Mouse (Mus musculus) ovary, postnatal 36 days (tissue): ENCODE measurements around the gene Ch25h.

Source experiments
- DNase-seq: peaks from one replicate; pipeline ENCODE4 v3.0.0; 2022; ENCODE audit warnings: low spot score, mixed read lengths

Gene Ch25h

DNA sequence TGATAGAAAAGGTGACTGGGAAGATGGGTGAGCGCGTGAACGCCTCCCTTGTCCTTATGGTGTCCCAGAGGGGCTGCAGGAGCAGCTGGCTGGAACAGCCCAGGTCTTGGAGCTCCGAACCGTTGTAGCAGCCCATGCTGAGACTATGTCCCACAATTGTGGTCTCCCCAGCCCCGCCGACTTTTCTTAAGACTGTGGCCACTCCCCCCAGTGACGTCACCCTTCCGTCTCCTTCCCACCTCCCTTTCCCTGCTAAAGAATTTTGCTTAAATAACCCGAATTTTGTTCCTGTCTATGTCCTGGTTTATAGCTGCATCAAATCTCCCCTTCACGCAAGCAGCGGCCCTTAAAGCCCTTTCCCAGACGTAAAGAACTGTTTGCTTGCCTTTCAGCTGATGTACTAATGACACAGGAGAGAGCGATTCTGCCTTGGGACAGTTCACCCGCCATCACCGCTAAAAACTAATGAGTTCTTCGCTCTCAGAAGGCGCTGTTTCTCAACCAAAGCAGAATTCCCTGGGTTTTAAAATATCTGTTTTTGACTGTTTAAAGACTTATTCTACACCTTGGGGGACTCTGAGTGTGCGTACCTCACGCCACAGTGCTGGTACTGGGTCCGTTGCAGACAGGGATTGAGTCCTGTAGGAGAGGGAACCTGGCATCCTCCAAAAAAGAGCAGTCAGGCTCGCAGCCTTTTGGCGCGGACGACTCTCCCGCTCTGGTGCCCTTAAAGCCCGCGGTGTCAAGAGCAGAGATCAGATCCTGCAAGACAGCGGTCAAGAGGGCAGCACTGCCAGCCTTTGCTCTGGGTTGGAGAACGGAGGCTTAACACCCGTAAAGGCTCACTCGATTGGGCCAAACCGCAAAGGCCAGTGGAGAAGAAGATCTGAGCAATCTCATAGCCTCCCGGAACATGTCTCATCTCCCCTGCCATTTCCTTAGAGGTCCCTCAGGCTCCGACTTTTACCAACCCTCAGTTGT, at the start of gene Ch25h:
Gene Ch25h, minus strand, starts transcription at position 174 of the 981 bp plus-strand sequence.
- peak; percentile 25 for DNase-seq

DNA sequence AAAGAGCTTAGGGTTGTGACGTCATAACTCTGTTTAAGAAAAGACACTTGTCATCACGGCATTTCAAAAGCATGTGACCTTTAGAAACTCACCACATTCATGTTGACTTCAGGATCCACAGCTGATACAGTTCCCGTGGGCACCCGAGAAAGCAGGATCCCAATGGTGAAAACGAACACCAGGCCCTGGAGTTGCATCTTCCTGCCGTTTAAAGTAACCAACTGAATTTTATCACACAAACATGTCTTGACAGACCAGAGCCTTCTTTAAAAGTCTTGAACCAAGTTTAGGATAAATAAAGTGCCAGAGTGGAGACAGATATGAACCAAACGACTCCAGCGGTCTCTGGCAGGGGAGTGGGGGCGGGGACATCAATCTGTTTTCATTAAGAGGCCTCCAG, 49.7 kb upstream of the Ch25h start:
- DNase-seq, result no peak

DNA sequence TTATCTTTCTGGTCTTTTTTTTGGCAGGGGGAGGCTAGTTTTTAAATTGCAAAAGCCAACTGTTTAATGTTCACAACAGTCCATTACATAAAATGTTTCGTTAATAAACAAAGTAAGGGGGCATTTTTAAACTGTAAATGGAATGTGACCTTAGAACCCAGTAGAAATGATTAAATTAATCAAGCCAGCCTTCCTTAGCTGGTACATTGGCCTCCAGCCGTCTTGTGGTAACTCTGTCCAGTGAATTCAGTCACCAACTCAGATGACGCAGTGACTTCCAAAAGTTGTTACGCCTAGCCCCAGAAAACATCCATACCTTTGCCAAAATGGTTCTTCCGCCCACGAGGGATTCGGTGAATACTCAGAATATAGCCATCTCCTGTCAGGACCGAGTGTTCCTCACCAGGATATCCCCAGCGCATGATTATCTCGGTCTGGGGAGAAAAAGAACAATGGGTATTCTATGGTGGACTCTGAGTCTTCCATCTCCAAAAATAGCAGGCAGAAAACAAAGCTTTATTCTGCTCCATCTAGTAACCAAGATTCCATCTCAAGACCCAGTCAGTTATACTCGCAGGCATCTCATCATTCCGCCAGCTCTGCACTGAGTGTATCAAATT, 48.3 kb upstream of the Ch25h start:
- no peak for DNase-seq

DNA sequence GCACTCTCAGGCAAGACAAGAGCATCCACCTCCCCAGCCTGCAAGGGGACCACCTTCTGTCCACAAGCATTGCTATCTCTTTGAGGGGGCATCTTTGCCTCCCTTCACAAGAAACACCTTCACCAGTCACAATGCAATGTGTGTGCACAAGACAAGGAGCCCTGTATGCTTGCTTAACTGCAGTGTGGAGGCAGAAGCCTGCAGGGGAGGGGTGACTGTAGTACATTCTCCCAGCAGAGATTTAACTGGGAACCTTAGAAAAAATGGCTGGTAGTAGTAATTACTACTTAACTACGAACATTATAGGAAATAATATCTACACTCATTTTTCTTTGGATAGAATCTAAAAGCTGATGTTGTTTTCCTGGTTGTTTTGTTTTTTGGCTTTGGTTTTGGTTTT, 47.0 kb upstream of the Ch25h start:
- no peak for DNase-seq

DNA sequence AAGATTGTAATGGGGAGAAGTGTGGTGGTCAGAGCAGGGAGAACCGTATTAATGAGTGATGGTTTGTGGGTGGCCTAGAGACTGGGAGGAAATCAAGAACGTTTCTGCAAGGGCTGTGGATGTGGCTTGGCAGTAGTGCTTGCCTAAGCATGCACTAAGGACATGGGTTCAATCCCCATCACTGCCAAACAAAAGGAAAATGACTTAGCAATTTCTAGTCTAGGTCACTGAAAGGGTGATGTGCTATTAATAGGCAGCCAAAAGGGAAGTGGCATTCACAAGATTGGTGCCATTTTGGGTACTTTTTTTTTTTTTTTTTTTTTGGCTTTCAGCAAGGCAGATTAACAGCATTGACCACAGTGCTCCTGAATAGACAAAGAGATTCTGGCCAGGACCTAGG, 46.4 kb upstream of the Ch25h start:
- no peak for DNase-seq

DNA sequence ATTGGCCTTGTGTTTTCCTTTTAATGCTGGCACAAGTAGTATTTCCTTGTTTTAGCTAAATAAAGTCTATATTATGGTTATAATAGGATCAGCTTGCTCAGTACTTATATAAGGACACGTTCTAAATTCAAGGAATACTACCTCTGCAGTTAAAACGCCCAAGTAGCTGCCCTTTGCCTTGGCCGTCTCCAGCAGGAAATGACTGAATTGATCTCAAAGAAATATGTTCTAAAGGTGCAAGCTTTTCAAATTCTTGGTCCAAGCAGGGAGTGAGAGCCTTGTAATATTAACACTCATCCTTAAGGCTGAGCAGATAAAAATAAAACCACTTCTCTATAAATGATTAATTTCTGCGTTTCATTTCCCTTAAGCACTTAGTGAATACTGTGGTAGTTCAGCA, 45.1 kb upstream of the Ch25h start:
- no peak for DNase-seq

DNA sequence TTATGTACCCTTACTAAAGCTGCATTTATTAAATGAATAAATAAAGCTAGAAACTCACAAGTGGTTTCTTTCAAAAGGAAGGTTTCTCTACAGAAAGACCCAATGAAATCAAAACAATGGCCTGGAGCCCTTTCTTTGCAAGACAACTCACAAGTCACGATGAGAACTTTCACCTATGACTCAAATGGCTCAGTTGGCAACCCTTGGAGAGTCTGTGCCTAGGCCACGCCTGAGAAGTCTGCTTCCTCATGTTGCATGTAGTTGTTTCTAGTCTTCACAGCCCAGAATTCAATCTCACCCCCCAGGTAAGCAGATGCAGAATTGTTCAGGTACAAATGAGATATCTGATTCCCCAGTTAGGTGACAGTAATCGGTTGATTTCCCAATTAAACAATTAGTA, 44.7 kb upstream of the Ch25h start:
- no peak for DNase-seq

DNA sequence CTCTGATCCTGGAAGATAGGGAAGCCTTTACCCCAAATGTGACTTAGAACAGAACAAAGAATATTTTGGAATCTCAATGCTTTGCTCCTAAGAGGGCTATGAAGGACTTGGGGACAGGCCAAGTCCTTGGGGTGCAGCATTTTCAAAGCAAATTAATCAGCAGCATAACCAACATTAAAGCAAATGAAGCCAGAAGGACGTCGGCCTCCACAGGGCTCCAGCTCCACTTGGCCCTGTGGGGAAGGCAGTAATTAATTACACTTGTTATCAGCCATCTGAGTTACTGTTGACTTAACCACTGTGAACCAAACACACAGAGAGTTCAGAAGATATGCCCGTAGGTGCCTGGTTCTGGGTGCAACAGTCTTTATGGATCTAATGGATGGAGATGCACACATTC, 43.8 kb upstream of the Ch25h start:
- DNase-seq, result no peak

DNA sequence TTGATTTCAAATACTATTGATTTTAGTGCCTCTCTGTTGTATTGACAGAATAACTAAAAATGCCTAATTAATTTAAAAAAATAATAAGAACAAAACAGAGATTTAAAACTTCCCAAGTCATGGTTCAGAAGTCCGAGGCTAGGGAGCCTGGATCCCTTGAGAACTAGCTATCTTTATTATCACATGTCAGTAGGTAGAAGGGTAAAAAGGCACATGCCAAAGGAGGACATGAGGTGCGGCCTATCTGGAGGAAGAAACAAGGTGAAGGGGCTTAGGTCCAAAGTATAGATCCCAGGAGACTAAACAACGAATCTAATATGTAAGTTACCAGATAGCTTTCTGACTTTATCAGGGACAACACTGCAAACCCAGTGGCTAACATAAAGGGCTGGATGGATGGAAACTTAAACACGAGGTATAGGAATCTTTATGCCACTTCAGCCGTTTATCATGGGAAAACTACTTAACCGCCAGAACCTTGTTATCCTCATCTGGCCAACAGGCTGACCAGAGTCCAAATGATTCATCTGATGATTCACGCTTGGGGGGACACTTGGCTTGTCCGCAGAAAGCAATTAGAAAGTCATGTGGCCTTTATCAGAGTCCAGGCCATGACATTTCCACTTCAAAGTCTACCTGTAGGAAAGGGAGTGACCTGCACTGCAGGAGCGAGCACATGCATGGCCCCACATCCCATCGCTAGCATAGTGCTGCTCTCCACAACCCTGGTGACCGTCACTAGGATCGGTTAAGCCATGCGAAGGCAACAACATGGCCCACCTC, 43.0 kb upstream of the Ch25h start:
- DNase-seq, result no peak

DNA sequence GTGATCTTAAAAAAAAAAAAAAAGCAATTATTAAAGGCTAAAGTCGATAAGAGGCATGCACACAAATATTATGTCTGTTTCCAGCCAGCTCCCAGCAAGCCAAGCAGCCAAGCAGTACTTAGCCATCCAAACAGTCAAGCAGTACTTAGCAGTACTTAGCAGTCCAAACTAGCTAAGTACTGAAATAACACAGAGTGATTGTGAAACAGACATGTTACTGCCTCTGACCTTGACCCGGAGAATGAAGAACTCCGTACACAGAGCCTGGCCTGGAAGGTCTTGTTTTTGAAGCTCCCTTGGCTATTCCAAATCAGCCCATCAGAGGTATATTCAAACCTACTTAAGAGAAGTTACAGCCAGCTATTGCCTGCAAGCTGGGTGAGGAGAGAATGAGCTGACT, 42.2 kb upstream of the Ch25h start:
- no peak for DNase-seq

DNA sequence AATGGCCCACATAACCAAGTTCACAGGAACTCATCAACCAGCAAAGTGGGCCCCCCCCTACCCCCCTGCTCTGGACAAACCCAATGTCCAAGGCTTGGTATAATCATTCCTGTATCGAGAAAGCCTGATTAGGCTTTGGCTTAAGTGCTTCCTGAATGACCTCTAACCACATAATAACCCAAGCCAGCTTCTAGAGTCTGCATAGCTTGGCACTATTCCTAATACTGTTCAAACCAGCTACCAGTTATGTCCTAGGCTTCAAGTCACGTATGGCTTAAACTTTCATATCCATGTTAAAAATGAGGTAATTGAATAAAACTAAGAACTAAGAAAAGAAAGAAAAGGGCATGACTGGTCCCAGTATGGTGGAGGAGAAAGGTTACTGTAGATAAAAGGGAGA, 41.4 kb upstream of the Ch25h start:
- DNase-seq, result no peak

DNA sequence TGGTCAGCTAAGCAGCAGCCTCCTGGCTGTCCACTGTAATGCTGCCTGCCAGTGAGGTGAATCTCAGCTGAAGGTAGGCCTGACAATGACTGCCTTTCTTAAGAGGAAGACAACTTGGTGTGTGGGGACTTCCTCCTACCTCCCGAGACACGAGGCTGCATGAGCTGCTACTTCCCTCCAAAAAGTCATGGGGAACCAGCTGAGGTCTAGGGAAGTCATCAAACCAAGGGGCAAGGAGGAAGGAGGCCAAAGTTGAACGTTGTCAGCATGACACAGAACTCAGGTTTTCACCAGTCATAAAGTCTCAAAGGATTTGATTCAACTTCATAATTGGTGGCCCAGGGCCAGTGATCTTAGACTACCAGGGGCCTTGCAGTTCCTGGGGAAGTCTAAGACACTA, 40.7 kb upstream of the Ch25h start:
- no peak for DNase-seq

DNA sequence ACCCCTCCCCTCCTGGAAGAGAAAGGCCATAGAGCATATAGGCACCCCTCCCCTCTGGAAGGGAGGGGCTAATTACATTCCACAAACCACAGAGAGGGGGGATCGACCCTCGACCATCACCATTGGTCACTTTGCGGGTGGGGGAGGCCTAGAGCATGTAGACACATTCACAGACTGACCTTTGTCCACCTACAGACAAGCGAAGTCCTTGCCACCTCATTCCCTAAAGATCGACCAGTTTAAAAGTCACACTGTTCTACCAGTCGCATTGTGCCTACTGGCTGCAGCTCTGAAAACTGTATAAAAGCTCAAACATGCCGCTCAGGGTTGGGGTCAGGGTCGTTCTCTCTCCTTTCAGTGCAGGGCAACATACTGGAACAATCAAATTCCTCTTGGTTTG, 36.6 kb upstream of the Ch25h start:
- no peak for DNase-seq

DNA sequence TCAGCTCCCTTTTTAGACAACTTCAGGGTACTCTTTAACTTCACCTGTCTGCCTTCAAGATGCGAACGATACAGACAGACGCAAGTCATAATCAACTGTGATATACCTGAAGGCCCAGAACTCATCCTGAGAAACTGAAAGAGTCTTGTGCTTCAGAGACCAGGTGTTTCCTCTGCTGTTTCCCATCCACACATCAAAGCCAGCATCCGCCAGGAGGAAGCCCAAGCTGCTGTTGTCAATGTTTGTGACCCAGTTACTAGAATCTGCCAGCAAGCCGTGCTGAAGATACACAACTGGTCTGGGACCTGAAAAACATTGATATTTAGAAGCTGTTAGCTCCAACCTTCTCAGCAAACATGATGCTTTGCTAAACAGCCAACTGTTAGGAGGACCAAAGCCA, 35.8 kb upstream of the Ch25h start:
- no peak for DNase-seq

DNA sequence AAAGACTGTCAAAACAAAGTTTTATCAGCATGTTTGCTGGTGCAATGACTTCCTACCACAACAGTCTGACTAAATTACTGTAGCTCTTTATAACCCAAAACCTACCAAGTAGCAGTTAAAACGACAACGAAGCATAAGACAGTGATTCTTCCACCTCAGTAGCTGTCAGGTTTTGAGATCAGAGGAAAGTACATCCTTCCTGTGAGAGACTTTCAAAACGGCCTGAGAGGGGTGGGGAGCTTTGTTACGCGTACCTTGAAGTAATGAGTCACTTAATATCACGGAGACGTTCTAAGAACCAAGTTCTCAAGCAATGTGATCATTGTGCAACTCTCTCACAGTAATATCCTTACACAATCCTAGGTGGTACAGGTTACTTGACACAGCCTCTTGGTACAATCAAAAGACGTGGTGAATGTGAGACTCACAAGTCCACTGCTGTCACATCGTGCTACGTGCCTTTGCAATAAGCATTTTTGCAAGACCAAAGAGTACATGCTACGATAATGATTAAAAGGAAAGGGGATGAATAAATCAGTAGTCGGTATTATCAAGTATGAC, 30.3 kb upstream of the Ch25h start:
- no peak for DNase-seq

DNA sequence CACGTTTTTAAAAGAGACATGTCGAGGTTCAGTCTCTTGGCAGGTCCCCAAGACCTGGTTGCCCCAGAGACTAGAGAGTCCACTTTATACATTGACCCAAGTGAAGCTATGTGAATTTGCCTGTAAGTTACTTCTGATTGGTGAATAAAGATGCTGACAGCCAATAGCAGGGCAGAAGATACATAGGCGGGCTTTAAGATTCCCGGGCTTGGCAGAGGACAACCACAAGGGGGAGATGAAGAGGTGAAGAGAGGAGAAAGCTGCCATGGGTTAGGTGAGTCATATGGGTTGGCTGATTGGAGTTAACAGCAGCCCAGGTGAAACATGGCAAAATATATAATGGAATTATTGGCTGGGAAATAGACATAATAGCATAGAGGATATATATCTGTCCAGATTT, 25.8 kb upstream of the Ch25h start:
- DNase-seq, result peak; percentile 61

DNA sequence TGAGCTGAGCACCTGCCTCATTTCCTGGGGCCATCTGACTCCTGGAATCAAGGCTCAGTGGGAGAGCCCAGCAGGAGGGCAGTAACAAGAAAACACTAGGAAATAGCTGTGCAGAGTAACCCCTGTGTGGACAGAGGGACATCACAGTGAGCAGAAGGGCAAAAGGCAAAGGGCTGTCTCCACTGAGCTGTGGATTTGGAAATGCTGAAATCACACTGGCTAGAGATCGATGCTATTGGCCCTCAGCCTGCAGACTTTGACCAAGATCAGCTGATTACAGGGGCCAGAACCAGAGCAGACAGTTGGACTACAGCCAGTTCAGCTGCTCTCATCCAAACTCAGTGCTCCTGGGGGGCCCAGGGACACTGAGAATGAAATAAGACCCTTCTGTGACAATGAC, 21.4 kb upstream of the Ch25h start:
- DNase-seq, result no peak

DNA sequence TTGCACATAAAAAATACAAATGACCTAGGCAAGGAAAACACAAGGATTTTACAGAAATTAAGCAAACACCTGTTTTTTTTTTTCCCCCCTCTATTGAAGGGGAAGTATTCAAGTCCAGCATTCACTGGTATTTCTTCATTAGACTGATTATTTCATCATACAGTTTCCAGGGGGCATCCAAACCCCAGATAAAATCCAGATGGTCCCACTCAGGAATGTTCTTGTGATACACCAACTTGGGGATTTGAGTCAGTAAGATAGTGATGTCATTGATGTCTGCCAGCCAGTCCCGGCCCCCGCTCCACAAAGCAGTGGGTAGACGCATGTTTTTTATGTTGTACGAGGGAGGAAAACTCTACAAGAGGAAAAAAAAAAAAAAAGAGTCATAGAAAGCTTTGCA, 18.9 kb upstream of the Ch25h start:
- no peak for DNase-seq

DNA sequence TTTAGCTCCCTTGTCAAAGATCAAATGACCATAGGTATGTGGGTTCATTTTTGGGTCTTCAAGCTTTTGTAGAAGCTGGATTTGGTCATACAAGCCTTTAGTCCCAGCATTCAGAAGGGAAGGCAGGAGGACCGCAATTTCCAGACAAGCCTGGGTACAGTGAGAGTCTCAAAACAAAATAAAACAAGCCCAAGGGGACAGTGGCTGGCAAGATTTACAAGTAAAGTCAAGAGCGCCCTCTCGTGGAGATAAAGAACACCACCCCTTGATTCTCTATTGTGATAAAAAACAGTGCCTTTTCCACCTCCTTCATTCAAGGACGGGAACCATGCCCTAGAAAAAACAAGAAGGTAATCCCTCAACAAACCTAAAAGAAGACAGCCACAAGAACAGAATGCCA, 8.6 kb upstream of the Ch25h start:
- DNase-seq, result no peak

DNA sequence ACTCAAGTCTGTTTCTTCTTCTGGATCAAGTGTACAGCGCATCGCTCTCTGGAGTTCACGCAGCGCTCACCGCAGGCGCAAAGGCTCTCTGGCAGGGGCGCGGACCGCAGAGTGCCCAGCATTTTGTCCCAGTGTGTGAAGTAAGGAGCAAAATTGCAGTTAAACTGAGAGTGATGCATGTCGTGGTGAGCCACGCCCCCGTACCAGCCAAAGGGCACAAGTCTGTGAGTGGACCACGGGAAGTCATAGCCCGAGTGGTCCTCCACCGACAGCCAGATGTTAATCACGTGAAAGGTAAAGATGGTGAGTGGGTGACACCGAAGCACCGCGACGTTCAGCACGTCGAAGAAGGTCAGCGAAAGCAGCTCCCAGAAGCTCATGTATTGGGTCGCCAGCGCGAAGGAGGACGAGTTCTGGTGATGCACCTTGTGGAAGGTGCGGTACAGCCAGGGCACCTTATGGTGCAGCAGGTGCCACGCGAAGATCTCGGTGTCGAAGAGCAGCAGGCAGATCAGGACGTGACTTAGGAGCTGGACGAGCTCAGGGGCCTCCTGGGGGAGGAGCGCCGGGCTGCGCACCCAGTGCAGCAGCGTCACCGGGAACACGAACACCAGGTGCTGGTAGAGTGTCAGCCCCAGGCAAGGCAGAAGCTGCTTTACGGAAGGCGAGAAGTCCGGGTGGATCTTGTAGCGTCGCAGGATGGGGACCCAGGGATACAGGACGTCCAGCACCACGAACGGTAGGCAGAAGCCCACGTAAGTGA, 555 bp downstream of the Ch25h start:
- peak; percentile 13 for DNase-seq

DNA sequence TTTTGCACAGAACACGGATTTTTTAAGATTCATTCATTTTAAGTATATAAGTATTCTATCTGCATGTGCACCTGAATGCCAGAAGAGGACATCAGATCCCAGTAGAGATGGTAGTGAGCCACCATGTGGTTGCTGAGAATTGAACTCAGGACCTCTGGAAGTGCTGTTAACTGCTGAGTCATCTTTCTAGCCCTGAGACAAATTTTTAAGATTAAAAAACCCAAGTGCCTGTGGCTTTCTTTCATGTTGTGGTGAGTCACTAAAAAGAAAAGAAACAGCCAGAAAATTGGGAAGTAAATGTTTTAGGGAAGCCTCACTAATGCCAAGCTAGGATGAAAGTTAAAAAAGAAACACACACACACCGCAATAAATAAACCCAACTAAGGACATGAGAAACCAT, 3.3 kb downstream of the Ch25h start:
- DNase-seq, result no peak

DNA sequence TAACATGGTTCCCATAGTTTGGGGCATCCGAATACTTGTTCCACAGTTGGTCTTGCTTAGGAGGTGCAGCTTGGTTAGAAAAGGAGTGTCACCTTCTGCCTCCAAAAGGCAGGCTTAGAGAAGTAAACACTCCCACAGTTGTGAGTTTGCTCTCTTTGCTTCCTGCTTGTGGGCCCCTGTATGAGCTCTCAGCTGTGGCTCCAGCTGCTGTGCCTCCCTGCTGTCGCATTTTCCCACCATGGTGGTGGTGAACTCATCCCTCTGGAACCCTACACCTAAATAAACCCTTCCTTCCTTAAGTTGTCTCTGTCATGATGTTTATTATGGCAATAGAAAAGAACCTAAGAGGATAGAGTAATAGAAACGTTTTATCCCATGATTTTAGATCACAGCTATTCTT, 6.2 kb downstream of the Ch25h start:
- no peak for DNase-seq
